Mouse (Mus musculus) forebrain, embryonic 10.5 days (tissue): Measurements from ENCODE around the gene Mrpl24. TPM values are rescaled to one million over a fixed set of nuclear protein-coding genes. Genes with fewer than 3 reads are reported as not detected.

Source experiments
- DNase-seq: peaks from one replicate; pipeline ENCODE4 v3.0.0-alpha.2; 2017; ENCODE audit warnings: low spot score; ENCODE audit errors: extremely low spot score
- H3K27ac ChIP-seq: fragments of 300-500 bp; sonication (generic); 2 replicates; pipeline ENCODE4 v1.5.1; 2016; ENCODE audit warnings: mild to moderate bottlenecking
- H3K27me3 ChIP-seq: fragments of 300-500 bp; sonication (generic); 2 replicates; pipeline ENCODE4 v1.6.1; 2016; ENCODE audit warnings: mild to moderate bottlenecking; ENCODE audit not compliant: poor library complexity, severe bottlenecking
- H3K36me3 ChIP-seq: fragments of 300-500 bp; sonication (generic); replicated peaks from 2 replicates; pipeline ENCODE4 v1.6.1; 2016; ENCODE audit warnings: mild to moderate bottlenecking, moderate library complexity
- H3K4me1 ChIP-seq: fragments of 300-500 bp; sonication (generic); 2 replicates; pipeline ENCODE4 v1.6.1; 2016
- H3K4me3 ChIP-seq: fragments of 300-500 bp; sonication (generic); 2 replicates; pipeline ENCODE4 v1.5.1; 2016; ENCODE audit warnings: mild to moderate bottlenecking, moderate library complexity
- H3K9me3 ChIP-seq: fragments of 300-500 bp; sonication (generic); 2 replicates; pipeline ENCODE4 v1.6.1; 2016; ENCODE audit warnings: mild to moderate bottlenecking, moderate library complexity
- WGBS: fragments of 180-500 bp; shearing (Covaris S2); methylation state at CpG from one replicate; pipeline ENCODE4 v1.1.7; 2016; 5-methylcytosine and 5-hydroxymethylcytosine counted together
- polyA plus RNA-seq: library from polyadenylated mRNA; unstranded; fragments of >200 nt; fragmentation: Nextera tagmentation; extraction: Ambion mirVana; gene quantifications from 2 replicates; pipeline ENCODE4 v1.2.1, GENCODE M21; 2016

Gene Mrpl24
- polyA plus RNA-seq, 1 experiment from 2014 or later: 74.8 TPM

GRCm38 (mm10) chr3:87942471-87942870 is 23.2 kb downstream of the Mrpl24 start:
- H3K27ac ChIP-seq: no peak overlapping the region
- peaks cover 42% of the 10 kb centered on the region for H3K4me1 ChIP-seq
- no peak overlapping the region for H3K4me3 ChIP-seq
- peaks cover 71% of the 10 kb centered on the region for H3K36me3 ChIP-seq
- DNase-seq: no peak
- peaks cover 14% of the 10 kb centered on the region; the same call in 1 of the 2 replicates for H3K27me3 ChIP-seq
- H3K9me3 ChIP-seq: no peaks in the 10 kb centered on the region
- 90% methylated on average over 2 of the region's 2 CpGs for WGBS

GRCm38 (mm10) chr3:87943586-87943985 is 24.3 kb downstream of the Mrpl24 start:
- no peak overlapping the region for H3K4me3 ChIP-seq
- peak overlapping the region; percentile 95 for H3K27ac ChIP-seq
- 89% methylated on average over 7 of the region's 7 CpGs for WGBS
- peaks cover 19% of the 10 kb centered on the region; the same call in 1 of the 2 replicates for H3K27me3 ChIP-seq
- H3K9me3 ChIP-seq: no peaks in the 10 kb centered on the region
- no peak for DNase-seq
- peaks cover 60% of the 10 kb centered on the region for H3K36me3 ChIP-seq
- peaks cover 53% of the 10 kb centered on the region for H3K4me1 ChIP-seq

- Histone ChIP-seq H3K27me3 (peaks cover 20% of the 10 kb centered on the region; the same call in 1 of the 2 replicates), H3K4me1 (peaks cover 67% of the 10 kb centered on the region), H3K4me3 (peak overlapping the region; percentile 76; the same call in 1 of the 2 replicates), H3K27ac (peak overlapping the region; percentile 95), H3K9me3 (no peaks in the 10 kb centered on the region), H3K36me3 (peaks cover 45% of the 10 kb centered on the region)
- 8% methylated on average over 4 of the region's 4 CpGs for WGBS
- no peak for DNase-seq
Observed at GRCm38 (mm10) chr3:87944838-87945600, 25.7 kb downstream of the Mrpl24 start.

- H3K27me3 ChIP-seq: peaks cover 25% of the 10 kb centered on the region; the same call in 1 of the 2 replicates
- peaks cover 77% of the 10 kb centered on the region for H3K4me1 ChIP-seq
- DNase-seq: peak; percentile 67
- H3K4me3 ChIP-seq: peak overlapping the region; percentile 76
- WGBS: 2% methylated on average over 12 of the region's 12 CpGs
- peak overlapping the region; percentile 95 for H3K27ac ChIP-seq
- peaks cover 36% of the 10 kb centered on the region for H3K36me3 ChIP-seq
- H3K9me3 ChIP-seq: no peaks in the 10 kb centered on the region
Observed at GRCm38 (mm10) chr3:87945781-87946540, 26.7 kb downstream of the Mrpl24 start.

GRCm38 (mm10) chr3:87946541-87946860 is 27.2 kb downstream of the Mrpl24 start:
- Histone ChIP-seq H3K9me3 (no peaks in the 10 kb centered on the region), H3K4me1 (peaks cover 82% of the 10 kb centered on the region), H3K4me3 (peak overlapping the region; percentile 76), H3K27ac (peak overlapping the region; percentile 95), H3K27me3 (peaks cover 27% of the 10 kb centered on the region; the same call in 1 of the 2 replicates), H3K36me3 (peaks cover 34% of the 10 kb centered on the region)
- DNase-seq: no peak
- 5% methylated on average over 1 of the region's 1 CpGs for WGBS

- Histone ChIP-seq H3K9me3 (no peaks in the 10 kb centered on the region), H3K4me1 (peaks cover 89% of the 10 kb centered on the region), H3K4me3 (peak overlapping the region; percentile 76), H3K27me3 (peaks cover 31% of the 10 kb centered on the region), H3K27ac (peak overlapping the region; percentile 95), H3K36me3 (peaks cover 34% of the 10 kb centered on the region)
- DNase-seq: no peak
- under 1% methylated on average over 26 of the region's 26 CpGs for WGBS
Observed at GRCm38 (mm10) chr3:87947056-87947810, 27.9 kb downstream of the Mrpl24 start.

- under 1% methylated on average over 17 of the region's 17 CpGs for WGBS
Observed at GRCm38 (mm10) chr3:87947811-87948199, 28.5 kb downstream of the Mrpl24 start.

GRCm38 (mm10) chr3:87948378-87949265 is 29.3 kb downstream of the Mrpl24 start, which contains the start of gene Crabp2:
Crabp2 (plus strand) TSS chr3:87948666.
- H3K27ac ChIP-seq: peak within 1 kb of the TSS; percentile 95
- WGBS: under 1% methylated on average over 35 of the region's 35 CpGs

More at GRCm38 (mm10) chr3:87947811-87948199, 28.5 kb downstream of the Mrpl24 start:
- Histone ChIP-seq H3K4me1 (peaks cover 95% of the 10 kb centered on the region), H3K27me3 (peaks cover 31% of the 10 kb centered on the region), H3K9me3 (no peaks in the 10 kb centered on the region), H3K27ac (peak overlapping the region; percentile 95), H3K36me3 (peaks cover 35% of the 10 kb centered on the region), H3K4me3 (peak overlapping the region; percentile 76)
- DNase-seq: peak; percentile 89

GRCm38 (mm10) chr3:87949266-87949954 is 30.1 kb downstream of the Mrpl24 start:
- H3K36me3 ChIP-seq: peaks cover 37% of the 10 kb centered on the region
- no peak for DNase-seq
- WGBS: under 1% methylated on average over 16 of the region's 16 CpGs
- H3K27me3 ChIP-seq: peaks cover 31% of the 10 kb centered on the region
- peak overlapping the region; percentile 76 for H3K4me3 ChIP-seq
- no peaks in the 10 kb centered on the region for H3K9me3 ChIP-seq
- peaks cover 93% of the 10 kb centered on the region for H3K4me1 ChIP-seq
- peak overlapping the region; percentile 95 for H3K27ac ChIP-seq

More at GRCm38 (mm10) chr3:87948378-87949265, 29.3 kb downstream of the Mrpl24 start, which contains the start of gene Crabp2:
- Histone ChIP-seq H3K4me3 (peak within 1 kb of the TSS; percentile 76), H3K27me3 (peaks cover 31% of the 10 kb centered on the region), H3K9me3 (no peaks in the 10 kb centered on the region), H3K4me1 (peaks cover 100% of the 10 kb centered on the region), H3K36me3 (peaks cover 35% of the 10 kb centered on the region)
- DNase-seq: peak; percentile 82

GRCm38 (mm10) chr3:87949955-87950515 is 30.7 kb downstream of the Mrpl24 start:
- WGBS: 2% methylated on average over 13 of the region's 13 CpGs
- Histone ChIP-seq H3K4me1 (peaks cover 86% of the 10 kb centered on the region), H3K27ac (peak overlapping the region; percentile 95), H3K4me3 (peak overlapping the region; percentile 76), H3K9me3 (no peaks in the 10 kb centered on the region), H3K27me3 (peaks cover 31% of the 10 kb centered on the region), H3K36me3 (peaks cover 39% of the 10 kb centered on the region)
- DNase-seq: peak; percentile 55

- H3K4me3 ChIP-seq: peak overlapping the region; percentile 76
- H3K9me3 ChIP-seq: no peaks in the 10 kb centered on the region
- no peak for DNase-seq
- peak overlapping the region; percentile 95 for H3K27ac ChIP-seq
- peaks cover 21% of the 10 kb centered on the region; the same call in 1 of the 2 replicates for H3K27me3 ChIP-seq
- 18% methylated on average over 12 of the region's 12 CpGs for WGBS
- peaks cover 74% of the 10 kb centered on the region for H3K4me1 ChIP-seq
- H3K36me3 ChIP-seq: peaks cover 43% of the 10 kb centered on the region
Observed at GRCm38 (mm10) chr3:87951946-87952345, 32.6 kb downstream of the Mrpl24 start.
